Mouse (Mus musculus): Measurements from ENCODE around the gene Ccdc126. TPM values are rescaled to one million over a fixed set of nuclear protein-coding genes. Genes with fewer than 3 reads are reported as not detected.
A peak's percentile ranks its signal among the peaks of the same experiment; 100 is the strongest.
"Not testable (repeated sequence)": the region's sequence is repeated elsewhere in the genome, so short reads cannot be mapped to it uniquely, and the experiment has no call there.

The Ccdc126 gene
- 12.4 and 13.1 TPM in 2 replicates for polyA plus RNA-seq (2015; fragmentation: Nextera tagmentation; extraction: Ambion mirVana)

- Histone ChIP-seq H3K27ac (peak within 1 kb of the TSS; percentile 90), H3K4me2 (peak within 1 kb of the TSS; percentile 66), H3K4me3 (replicated peaks) (peak within 1 kb of the TSS; percentile 82), H3K9me3 (no peaks in the 10 kb centered on the region), H3K27me3 (replicated peaks) (no peaks in the 10 kb centered on the region), H3K36me3 (no peaks in the 10 kb centered on the region), H3K9ac (peak within 1 kb of the TSS; percentile 73), H3K4me1 (0 out of 2 replicates have a peak, but pooled peaks cover 5% of the 10 kb centered on the region)
- peak; percentile 99 for ATAC-seq (ENCODE audit: insufficient read depth, low FRiP score, low read depth)
- under 1% methylated on average over 47 of the region's 47 CpGs for WGBS
Measured at GRCm38 (mm10) chr6:49318966-49319594, at the start of gene Ccdc126. Ccdc126 (plus strand) TSS chr6:49319274.

GRCm38 (mm10) chr6:49269923-49270322, 49.2 kb upstream of the Ccdc126 start:
- no peaks in the 10 kb centered on the region for H3K4me1 ChIP-seq
- H3K27me3 ChIP-seq (replicated peaks), result no peaks in the 10 kb centered on the region
- WGBS, result 54% methylated on average over 11 of the region's 11 CpGs
- H3K4me3 ChIP-seq (replicated peaks), result no peak overlapping the region
- H3K4me2 ChIP-seq, result no peak overlapping the region
- H3K9ac ChIP-seq, result no peak overlapping the region
- H3K36me3 ChIP-seq, result no peaks in the 10 kb centered on the region
- ATAC-seq (ENCODE audit: insufficient read depth, low FRiP score, low read depth), result no peak
- H3K27ac ChIP-seq, result no peak overlapping the region
- H3K9me3 ChIP-seq, result no peaks in the 10 kb centered on the region

GRCm38 (mm10) chr6:49271815-49272214, 47.3 kb upstream of the Ccdc126 start:
- Histone ChIP-seq H3K27me3 (replicated peaks) (no peaks in the 10 kb centered on the region), H3K4me1 (no peaks in the 10 kb centered on the region), H3K9ac (no peak overlapping the region), H3K4me2 (no peak overlapping the region), H3K9me3 (no peaks in the 10 kb centered on the region), H3K27ac (no peak overlapping the region), H3K36me3 (no peaks in the 10 kb centered on the region), H3K4me3 (replicated peaks) (no peak overlapping the region)
- no peak for ATAC-seq (ENCODE audit: insufficient read depth, low FRiP score, low read depth)
- WGBS, result 77% methylated on average over 6 of the region's 6 CpGs

GRCm38 (mm10) chr6:49272863-49273262, 46.2 kb upstream of the Ccdc126 start:
- H3K4me2 ChIP-seq, result no peak overlapping the region
- H3K27me3 ChIP-seq (replicated peaks), result no peaks in the 10 kb centered on the region
- ATAC-seq (ENCODE audit: insufficient read depth, low FRiP score, low read depth), result no peak
- no peak overlapping the region for H3K4me3 ChIP-seq (replicated peaks)
- no peaks in the 10 kb centered on the region for H3K9me3 ChIP-seq
- H3K27ac ChIP-seq, result no peak overlapping the region
- H3K36me3 ChIP-seq, result no peaks in the 10 kb centered on the region
- 87% methylated on average over 2 of the region's 2 CpGs for WGBS
- no peak overlapping the region for H3K9ac ChIP-seq
- no peaks in the 10 kb centered on the region for H3K4me1 ChIP-seq

- Histone ChIP-seq H3K36me3 (no peaks in the 10 kb centered on the region), H3K27me3 (replicated peaks) (no peaks in the 10 kb centered on the region), H3K4me1 (no peaks in the 10 kb centered on the region), H3K4me3 (replicated peaks) (no peak overlapping the region), H3K9ac (no peak overlapping the region), H3K27ac (no peak overlapping the region), H3K4me2 (no peak overlapping the region), H3K9me3 (no peaks in the 10 kb centered on the region)
- 30% methylated on average over 4 of the region's 4 CpGs for WGBS
- ATAC-seq (ENCODE audit: insufficient read depth, low FRiP score, low read depth), result no peak
Measured at GRCm38 (mm10) chr6:49273934-49274333, 45.1 kb upstream of the Ccdc126 start.

- ATAC-seq (ENCODE audit: insufficient read depth, low FRiP score, low read depth), result no peak
- Histone ChIP-seq H3K9me3 (no peaks in the 10 kb centered on the region), H3K27me3 (replicated peaks) (no peaks in the 10 kb centered on the region), H3K4me3 (replicated peaks) (no peak overlapping the region), H3K9ac (no peak overlapping the region), H3K27ac (no peak overlapping the region), H3K4me2 (no peak overlapping the region), H3K4me1 (no peaks in the 10 kb centered on the region), H3K36me3 (no peaks in the 10 kb centered on the region)
- 61% methylated on average over 9 of the region's 9 CpGs for WGBS
Measured at GRCm38 (mm10) chr6:49274416-49275091, 44.5 kb upstream of the Ccdc126 start.

- 78% methylated on average over 7 of the region's 7 CpGs for WGBS
- ATAC-seq (ENCODE audit: insufficient read depth, low FRiP score, low read depth), result no peak
- H3K36me3 ChIP-seq, result no peaks in the 10 kb centered on the region
Measured at GRCm38 (mm10) chr6:49275296-49275695, 43.8 kb upstream of the Ccdc126 start.

GRCm38 (mm10) chr6:49280942-49281341, 38.1 kb upstream of the Ccdc126 start:
- ATAC-seq (ENCODE audit: insufficient read depth, low FRiP score, low read depth), result no peak
- H3K9ac ChIP-seq, result no peak overlapping the region
- no peak overlapping the region for H3K4me3 ChIP-seq (replicated peaks)
- 24% methylated on average over 1 of the region's 1 CpGs for WGBS
- no peaks in the 10 kb centered on the region for H3K4me1 ChIP-seq
- H3K4me2 ChIP-seq, result no peak overlapping the region
- H3K27ac ChIP-seq, result no peak overlapping the region
- no peaks in the 10 kb centered on the region for H3K36me3 ChIP-seq
- no peaks in the 10 kb centered on the region for H3K27me3 ChIP-seq (replicated peaks)
- no peaks in the 10 kb centered on the region for H3K9me3 ChIP-seq

More at GRCm38 (mm10) chr6:49275296-49275695, 43.8 kb upstream of the Ccdc126 start:
- no peaks in the 10 kb centered on the region for H3K27me3 ChIP-seq (replicated peaks)
- no peak overlapping the region for H3K27ac ChIP-seq
- H3K9ac ChIP-seq, result no peak overlapping the region
- H3K4me3 ChIP-seq (replicated peaks), result no peak overlapping the region
- no peak overlapping the region for H3K4me2 ChIP-seq
- no peaks in the 10 kb centered on the region for H3K9me3 ChIP-seq
- H3K4me1 ChIP-seq, result no peaks in the 10 kb centered on the region

GRCm38 (mm10) chr6:49282122-49282521, 37.0 kb upstream of the Ccdc126 start:
- H3K9ac ChIP-seq, result no peak overlapping the region
- no peaks in the 10 kb centered on the region for H3K27me3 ChIP-seq (replicated peaks)
- no peak for ATAC-seq (ENCODE audit: insufficient read depth, low FRiP score, low read depth)
- H3K27ac ChIP-seq, result no peak overlapping the region
- no peak overlapping the region for H3K4me3 ChIP-seq (replicated peaks)
- H3K4me1 ChIP-seq, result no peaks in the 10 kb centered on the region
- H3K36me3 ChIP-seq, result no peaks in the 10 kb centered on the region
- 100% methylated on average over 1 of the region's 1 CpGs for WGBS
- H3K9me3 ChIP-seq, result no peaks in the 10 kb centered on the region
- H3K4me2 ChIP-seq, result no peak overlapping the region

GRCm38 (mm10) chr6:49298286-49298685, 20.8 kb upstream of the Ccdc126 start:
- H3K9me3 ChIP-seq, result no peaks in the 10 kb centered on the region
- no peaks in the 10 kb centered on the region for H3K36me3 ChIP-seq
- no peak for ATAC-seq (ENCODE audit: insufficient read depth, low FRiP score, low read depth)
- H3K4me3 ChIP-seq (replicated peaks), result no peak overlapping the region
- no peak overlapping the region for H3K27ac ChIP-seq
- no peaks in the 10 kb centered on the region for H3K27me3 ChIP-seq (replicated peaks)
- no peak overlapping the region for H3K4me2 ChIP-seq
- H3K4me1 ChIP-seq, result no peaks in the 10 kb centered on the region
- H3K9ac ChIP-seq, result no peak overlapping the region

- H3K27ac ChIP-seq; H3K9ac ChIP-seq; H3K36me3 ChIP-seq; H3K9me3 ChIP-seq; H3K4me3 ChIP-seq (replicated peaks); H3K4me2 ChIP-seq; H3K27me3 ChIP-seq (replicated peaks); H3K4me1 ChIP-seq; ATAC-seq (ENCODE audit: insufficient read depth, low FRiP score, low read depth): not testable (repeated sequence)
- 41% methylated on average over 3 of the region's 3 CpGs for WGBS
Measured at GRCm38 (mm10) chr6:49314821-49315220, 4.3 kb upstream of the Ccdc126 start.

- ATAC-seq (ENCODE audit: insufficient read depth, low FRiP score, low read depth), result no peak
- peak overlapping the region; percentile 82 for H3K4me3 ChIP-seq (replicated peaks)
- WGBS, result 8% methylated on average over 13 of the region's 13 CpGs
Measured at GRCm38 (mm10) chr6:49319595-49320315, 681 bp downstream of the Ccdc126 start.

More at GRCm38 (mm10) chr6:49319595-49320315, 681 bp downstream of the Ccdc126 start:
- H3K36me3 ChIP-seq, result no peaks in the 10 kb centered on the region
- H3K27ac ChIP-seq, result peak overlapping the region; percentile 90
- peak overlapping the region; percentile 73 for H3K9ac ChIP-seq
- no peaks in the 10 kb centered on the region for H3K27me3 ChIP-seq (replicated peaks)
- H3K4me2 ChIP-seq, result peak overlapping the region; percentile 66
- H3K4me1 ChIP-seq, result 0 out of 2 replicates have a peak, but pooled peaks cover 8% of the 10 kb centered on the region
- H3K9me3 ChIP-seq, result no peaks in the 10 kb centered on the region
